Mouse (Mus musculus): Measurements from ENCODE around the gene Wscd1. TPM values are rescaled to one million over a fixed set of nuclear protein-coding genes. Genes with fewer than 3 reads are reported as not detected.

The Wscd1 gene
- polyA plus RNA-seq, 1 experiment from 2014 or later: 0.76 TPM

DNA sequence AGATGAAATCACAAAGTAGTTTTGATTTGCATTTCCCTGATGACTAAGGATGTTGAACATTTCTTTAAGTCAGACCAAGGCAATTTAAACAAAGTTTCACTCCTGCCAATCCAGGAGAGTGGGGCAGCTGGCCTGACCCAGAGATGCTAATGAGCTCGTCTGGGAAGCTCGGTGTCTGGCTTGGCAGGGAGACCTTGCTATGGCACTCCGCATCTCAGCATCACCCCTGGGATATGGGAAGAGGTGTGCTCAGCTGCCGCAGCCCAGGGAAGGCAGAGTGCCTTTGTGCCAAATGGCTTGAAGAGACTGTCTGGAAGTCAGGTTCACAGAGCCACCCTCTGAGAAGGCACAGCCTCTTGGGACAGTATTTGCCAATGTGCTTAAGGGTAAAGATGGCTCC is 75.3 kb downstream of the Wscd1 start:
- no peaks in the 10 kb centered on the region for H3K27me3 ChIP-seq
- POLR2A ChIA-PET: no interaction called here
- in situ Hi-C loops (cut with MboI; ENCODE audit: low pct_unique_long_range_greater_than_20kb): no loop called here
- TF ChIP-seq CTCF (IDR thresholded peaks at IDR 0.05): no peak
- CTCF ChIA-PET: no interaction called here
- no peak for ATAC-seq
- DNase-seq (ENCODE audit: low read depth, low spot score): no peak
